Mouse (Mus musculus) adrenal gland (tissue): ENCODE measurements around the gene Tmed2.
"Not testable (repeated sequence)": the region's sequence is repeated elsewhere in the genome, so short reads cannot be mapped to it uniquely, and the experiment has no call there.

ENCODE experiments used
- intact Hi-C: fragments of 180-260 bp; cut with DNase I; formaldehyde crosslinking; loops from one replicate; pipeline ENCODE4 v1.15.1; 2025

The Tmed2 gene

GRCm38 (mm10) chr5:124555145-124555544 is 14.7 kb downstream of the Tmed2 start:
- intact Hi-C loops = no loop called here

GRCm38 (mm10) chr5:124571068-124571467 is 30.6 kb downstream of the Tmed2 start:
- intact Hi-C loops = no loop called here

GRCm38 (mm10) chr5:124575467-124575866 is 35.0 kb downstream of the Tmed2 start:
- intact Hi-C loops = no loop called here

- intact Hi-C loops = no loop called here
These were observed 38.3 kb downstream of the Tmed2 start, which contains the start of the genes Eif2b1 and Gtf2h3 for GRCm38 (mm10) chr5:124578633-124579317. Gene Eif2b1 (minus strand): TSS chr5:124579131. Gene Gtf2h3 (plus strand): TSS chr5:124579140.

- intact Hi-C loops = no loop called here
These were observed 42.0 kb downstream of the Tmed2 start for GRCm38 (mm10) chr5:124582515-124582914.

- intact Hi-C loops = no loop called here
These were observed 52.3 kb downstream of the Tmed2 start for GRCm38 (mm10) chr5:124592768-124593167.

GRCm38 (mm10) chr5:124598224-124599174 is 58.0 kb downstream of the Tmed2 start:
- intact Hi-C loops = no loop called here

- intact Hi-C loops = not testable (repeated sequence)
These were observed 59.2 kb downstream of the Tmed2 start for GRCm38 (mm10) chr5:124599726-124600125.
